ENCODE assay signal across 12 mouse cellular contexts in genomic region chr8:88524851-88525250, GRCm38 (mm10). TPM values are rescaled to one million over a fixed set of nuclear protein-coding genes. Genes with fewer than 3 reads are reported as not detected.
A peak's percentile ranks its signal among the peaks of the same experiment; 100 is the strongest.
DNase-seq lines count a peak whose midpoint lies in the region; ATAC-seq and TF ChIP-seq lines count a peak whose summit lies in the region.
"Had no signal": no experiment of that assay in that cellular context is flagged by ENCODE, and none has a peak within 500 bp of the region (broad histone marks: within the 10 kb centered on the region; RNA-seq: fewer than 3 reads in every experiment).

No protein-coding gene starts in this region.

- TF ChIP-seq CTCF in lung, embryonic 14.5 days (IDR thresholded peaks at IDR 0.05; ENCODE audit: low read depth): no peak

- WGBS in forebrain, embryonic 13.5 days: 75% methylated on average over 7 of the region's 7 CpGs
- WGBS in forebrain, embryonic 16.5 days: 60% methylated on average over 7 of the region's 7 CpGs
- WGBS in neural tube, embryonic 12.5 days: 71% methylated on average over 7 of the region's 7 CpGs
- 65% methylated on average over 7 of the region's 7 CpGs for WGBS in lung, embryonic 14.5 days
- WGBS in neural tube, embryonic 15.5 days: 65% methylated on average over 7 of the region's 7 CpGs

- no peak overlapping the region for H3K4me3 ChIP-seq in forebrain, embryonic 13.5 days
- H3K4me3 ChIP-seq in forebrain, embryonic 16.5 days (replicated peaks; ENCODE audit: low read length): no peak overlapping the region
- H3K4me3 ChIP-seq in neural tube, embryonic 12.5 days: no peak overlapping the region
- H3K4me3 ChIP-seq in lung, embryonic 14.5 days (ENCODE audit: low read depth, low read length): no peak overlapping the region
- H3K4me3 ChIP-seq in neural tube, embryonic 15.5 days (replicated peaks): no peak overlapping the region
- H3K4me3 ChIP-seq: forebrain, embryonic 15.5 days had no signal

- ATAC-seq in forebrain, embryonic 13.5 days: no peak
- no peak for ATAC-seq in forebrain, embryonic 16.5 days
- no peak for ATAC-seq in neural tube, embryonic 12.5 days (ENCODE audit: low FRiP score, low read depth)
- no peak for ATAC-seq in lung, embryonic 14.5 days (ENCODE audit: insufficient read depth)
- ATAC-seq in neural tube, embryonic 15.5 days (ENCODE audit: low FRiP score): no peak
- ATAC-seq in megakaryocyte, adult 5-6 weeks (ENCODE audit: poor library complexity, severe bottlenecking): no peak
- ATAC-seq: forebrain, embryonic 15.5 days had no signal

- H3K36me3 ChIP-seq in forebrain, embryonic 13.5 days (ENCODE audit: poor library complexity, severe bottlenecking): peaks cover 17% of the 10 kb centered on the region; the same call in 1 of the 2 replicates
- H3K36me3 ChIP-seq in forebrain, embryonic 16.5 days (ENCODE audit: control insufficient read depth, insufficient read depth): no peaks in the 10 kb centered on the region
- H3K36me3 ChIP-seq in neural tube, embryonic 12.5 days: peaks cover 19% of the 10 kb centered on the region
- peaks cover 35% of the 10 kb centered on the region for H3K36me3 ChIP-seq in lung, embryonic 14.5 days (ENCODE audit: insufficient read depth)
- no peaks in the 10 kb centered on the region for H3K36me3 ChIP-seq in neural tube, embryonic 15.5 days
- H3K36me3 ChIP-seq: forebrain, embryonic 15.5 days had no signal

- H3K4me2 ChIP-seq in forebrain, embryonic 13.5 days: peak overlapping the region; percentile 98; the same call in 1 of the 2 replicates
- no peak overlapping the region for H3K4me2 ChIP-seq in forebrain, embryonic 16.5 days (ENCODE audit: low read length)
- peak overlapping the region; percentile 84 for H3K4me2 ChIP-seq in neural tube, embryonic 12.5 days (replicated peaks)
- H3K4me2 ChIP-seq in lung, embryonic 14.5 days: peak overlapping the region; percentile 93; the same call in 1 of the 2 replicates
- H3K4me2 ChIP-seq in neural tube, embryonic 15.5 days: peak overlapping the region; percentile 99; the same call in 1 of the 2 replicates

- peaks cover 58% of the 10 kb centered on the region for H3K4me1 ChIP-seq in forebrain, embryonic 13.5 days
- peaks cover 34% of the 10 kb centered on the region for H3K4me1 ChIP-seq in forebrain, embryonic 16.5 days (replicated peaks; ENCODE audit: control insufficient read depth, insufficient read depth, low read length)
- H3K4me1 ChIP-seq in neural tube, embryonic 12.5 days: peaks cover 42% of the 10 kb centered on the region
- H3K4me1 ChIP-seq in lung, embryonic 14.5 days (ENCODE audit: insufficient read depth): peaks cover 18% of the 10 kb centered on the region
- H3K4me1 ChIP-seq in neural tube, embryonic 15.5 days: peaks cover 51% of the 10 kb centered on the region

- H3K27me3 ChIP-seq in forebrain, embryonic 13.5 days: peaks cover 13% of the 10 kb centered on the region; the same call in 1 of the 2 replicates
- H3K27me3 ChIP-seq in forebrain, embryonic 16.5 days (replicated peaks; ENCODE audit: control insufficient read depth, insufficient read depth, low read length): no peaks in the 10 kb centered on the region
- H3K27me3 ChIP-seq in neural tube, embryonic 12.5 days (replicated peaks): no peaks in the 10 kb centered on the region
- H3K27me3 ChIP-seq in lung, embryonic 14.5 days (ENCODE audit: insufficient read depth, low read length): no peaks in the 10 kb centered on the region
- H3K27me3 ChIP-seq in neural tube, embryonic 15.5 days (replicated peaks): no peaks in the 10 kb centered on the region
- H3K27me3 ChIP-seq: forebrain, embryonic 15.5 days had no signal

- no peak overlapping the region for H3K27ac ChIP-seq in forebrain, embryonic 13.5 days
- no peak overlapping the region for H3K27ac ChIP-seq in forebrain, embryonic 16.5 days (ENCODE audit: low read length)
- H3K27ac ChIP-seq in neural tube, embryonic 12.5 days: no peak overlapping the region
- no peak overlapping the region; the same call in 1 of the 2 replicates for H3K27ac ChIP-seq in lung, embryonic 14.5 days (ENCODE audit: low read depth)
- H3K27ac ChIP-seq in neural tube, embryonic 15.5 days (replicated peaks): no peak overlapping the region
- H3K27ac ChIP-seq: forebrain, embryonic 15.5 days had no signal

- no peak for DNase-seq in neural tube, embryonic 10.5 days (ENCODE audit: extremely low spot score, low spot score)
- no peak for DNase-seq in lung, embryonic 14.5 days
- no peak for DNase-seq in left cerebral cortex, postnatal 14 days (ENCODE audit: low spot score in 2 of 2)
- DNase-seq: thymus, postnatal 14 days had no signal

- intact Hi-C loops in left cerebral cortex, postnatal 14 days (cut with DNase I): loop anchor here (5.0 to 10.0 kb wide), 4 partner anchors 42 to 230 kb away; partner anchors contain the start of gene Brd7

- H3K9me3 ChIP-seq in forebrain, embryonic 13.5 days (replicated peaks): no peaks in the 10 kb centered on the region
- H3K9me3 ChIP-seq in forebrain, embryonic 16.5 days (ENCODE audit: control insufficient read depth, low read length): no peaks in the 10 kb centered on the region
- H3K9me3 ChIP-seq in neural tube, embryonic 12.5 days: no peaks in the 10 kb centered on the region
- no peaks in the 10 kb centered on the region for H3K9me3 ChIP-seq in lung, embryonic 14.5 days (ENCODE audit: low read depth, low read length)
- no peaks in the 10 kb centered on the region for H3K9me3 ChIP-seq in neural tube, embryonic 15.5 days (replicated peaks)
- H3K9me3 ChIP-seq: forebrain, embryonic 15.5 days had no signal

- no peak overlapping the region for H3K9ac ChIP-seq in forebrain, embryonic 13.5 days
- H3K9ac ChIP-seq in forebrain, embryonic 16.5 days (replicated peaks; ENCODE audit: low read depth, low read length): no peak overlapping the region
- no peak overlapping the region for H3K9ac ChIP-seq in neural tube, embryonic 12.5 days
- no peak overlapping the region for H3K9ac ChIP-seq in lung, embryonic 14.5 days
- no peak overlapping the region for H3K9ac ChIP-seq in neural tube, embryonic 15.5 days (replicated peaks)
- H3K9ac ChIP-seq: forebrain, embryonic 15.5 days had no signal

RNA-seq across cellular contexts. Expression of gene Nkd1, which starts 3.7 kb away (rescaled TPM):
- 44.9 and 47.7 TPM in 2 replicates for polyA plus RNA-seq in forebrain, embryonic 13.5 days (2015; fragmentation: Nextera tagmentation; extraction: Ambion mirVana)
- 28.3 and 28.5 TPM in 2 replicates for polyA plus RNA-seq in forebrain, embryonic 16.5 days (2015; fragmentation: Nextera tagmentation; extraction: Ambion mirVana)
- polyA plus RNA-seq in neural tube, embryonic 12.5 days (2016; fragmentation: Nextera tagmentation; extraction: Ambion mirVana): 77.2 and 84.5 TPM in 2 replicates
- polyA plus RNA-seq in lung, embryonic 14.5 days (2014; fragmentation: Nextera tagmentation; extraction: Ambion mirVana): 53.6 and 63.4 TPM in 2 replicates
- polyA plus RNA-seq in neural tube, embryonic 15.5 days (2015; fragmentation: Nextera tagmentation; extraction: Ambion mirVana): 39.5 and 40.2 TPM in 2 replicates
- 10 to 100 TPM; 19.7 to 25.5 TPM for total RNA-seq in left cerebral cortex, postnatal 14 days (2021)
- total RNA-seq in megakaryocyte, adult 5-6 weeks (2015): not detected in 2 replicates
- total RNA-seq in megakaryocyte, adult 5-6 weeks (2017): 0.07 TPM in 1 of 2 replicates, not detected in the other
- total RNA-seq: MEL; monocyte, adult 5-6 weeks had no signal
